Mouse (Mus musculus): ENCODE data around the gene Fau. TPM values are rescaled to one million over a fixed set of nuclear protein-coding genes. Genes with fewer than 3 reads are reported as not detected.

The Fau gene
- polyA plus RNA-seq, 1 experiment: 701 TPM

DNA sequence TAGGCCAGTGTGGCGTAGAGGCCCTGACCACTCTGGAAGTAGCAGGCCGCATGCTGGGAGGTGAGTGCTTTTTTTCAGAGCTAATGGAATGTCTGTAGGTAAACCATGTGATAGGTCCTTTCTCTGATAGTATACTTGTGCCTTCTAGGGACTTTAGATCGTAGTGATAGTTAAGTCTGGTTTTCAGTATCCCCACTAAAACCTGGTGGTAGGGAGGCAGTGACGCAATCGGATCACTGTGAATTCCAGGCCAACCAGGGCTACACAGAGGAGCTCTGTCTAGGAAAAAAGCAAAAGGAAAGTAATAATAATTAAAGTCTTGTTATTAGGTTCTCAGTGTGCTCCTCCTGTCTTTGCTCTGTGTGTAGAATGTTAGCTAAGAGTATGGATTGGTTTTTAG is 869 bp downstream of the Fau start:
- peak overlapping the region; percentile 94 for H3K4me3 ChIP-seq (ENCODE audit: insufficient read depth, low read depth, low read length)
- peak overlapping the region; percentile 89 for H3K27ac ChIP-seq (replicated peaks; ENCODE audit: low read depth, low read length)
- H3K4me1 ChIP-seq (ENCODE audit: control insufficient read depth, insufficient read depth, insufficient read length, low read length): peaks cover 7% of the 10 kb centered on the region

GRCm38 (mm10) chr19:6058966-6059365 is 1.3 kb downstream of the Fau start:
- peak overlapping the region; percentile 94 for H3K4me3 ChIP-seq (ENCODE audit: insufficient read depth, low read depth, low read length)
- peaks cover 7% of the 10 kb centered on the region for H3K4me1 ChIP-seq (ENCODE audit: control insufficient read depth, insufficient read depth, insufficient read length, low read length)
- peak overlapping the region; percentile 3; the same call in 1 of the 2 replicates for H3K27ac ChIP-seq (replicated peaks; ENCODE audit: low read depth, low read length)

GRCm38 (mm10) chr19:6061021-6061533 is 3.4 kb downstream of the Fau start, which contains the start of gene Znhit2:
TSS of gene Znhit2 (plus strand) at chr19:6061192.
- Histone ChIP-seq H3K4me1 (ENCODE audit: control insufficient read depth, insufficient read depth, insufficient read length, low read length) (peaks cover 7% of the 10 kb centered on the region), H3K27ac (replicated peaks; ENCODE audit: low read depth, low read length) (peak within 1 kb of the TSS; percentile 53)

DNA sequence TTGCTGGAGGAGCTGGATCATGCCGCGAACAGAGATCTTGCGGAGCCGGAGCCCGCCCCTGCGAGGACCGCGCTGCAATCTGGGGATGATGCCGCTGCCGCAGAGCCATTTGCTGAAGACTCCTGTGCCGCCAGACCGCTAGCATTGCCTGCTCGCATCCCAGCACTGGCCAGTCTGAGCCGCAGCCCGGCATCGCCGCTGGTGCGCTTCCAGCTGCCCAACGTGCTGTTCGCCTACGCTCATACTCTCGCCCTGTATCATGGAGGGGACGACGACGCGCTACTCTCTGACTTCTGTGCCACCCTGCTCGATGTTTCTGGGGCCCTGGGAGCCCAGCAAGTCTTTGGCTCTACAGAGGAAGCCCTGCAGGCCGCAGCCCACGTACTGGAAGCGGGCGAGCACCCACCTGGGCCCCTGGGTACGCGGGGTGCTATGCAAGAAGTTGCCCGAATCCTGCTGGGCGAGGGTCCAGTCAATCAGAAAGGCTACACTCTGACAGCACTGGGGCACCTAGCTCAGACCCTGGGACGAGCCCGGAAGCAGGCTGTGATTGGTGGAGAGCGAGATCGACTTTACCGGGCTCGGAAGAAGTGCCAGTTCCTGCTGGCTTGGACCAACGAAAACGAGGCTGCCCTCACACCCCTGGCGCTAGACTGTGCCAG is 4.1 kb downstream of the Fau start:
- Histone ChIP-seq H3K4me3 (ENCODE audit: insufficient read depth, low read depth, low read length) (peak overlapping the region; percentile 90), H3K27ac (replicated peaks; ENCODE audit: low read depth, low read length) (0 out of 2 replicates have a peak overlapping the region, but pooled peaks have one; percentile 53), H3K4me1 (ENCODE audit: control insufficient read depth, insufficient read depth, insufficient read length, low read length) (peaks cover 9% of the 10 kb centered on the region)

More at GRCm38 (mm10) chr19:6061021-6061533, 3.4 kb downstream of the Fau start, which contains the start of gene Znhit2:
- peak within 1 kb of the TSS; percentile 90 for H3K4me3 ChIP-seq (ENCODE audit: insufficient read depth, low read depth, low read length)

- Histone ChIP-seq H3K27ac (replicated peaks; ENCODE audit: low read depth, low read length) (no peak overlapping the region), H3K4me1 (ENCODE audit: control insufficient read depth, insufficient read depth, insufficient read length, low read length) (peaks cover 13% of the 10 kb centered on the region), H3K4me3 (ENCODE audit: insufficient read depth, low read depth, low read length) (peak overlapping the region; percentile 90)
These were observed 4.8 kb downstream of the Fau start for GRCm38 (mm10) chr19:6062418-6062817.

DNA sequence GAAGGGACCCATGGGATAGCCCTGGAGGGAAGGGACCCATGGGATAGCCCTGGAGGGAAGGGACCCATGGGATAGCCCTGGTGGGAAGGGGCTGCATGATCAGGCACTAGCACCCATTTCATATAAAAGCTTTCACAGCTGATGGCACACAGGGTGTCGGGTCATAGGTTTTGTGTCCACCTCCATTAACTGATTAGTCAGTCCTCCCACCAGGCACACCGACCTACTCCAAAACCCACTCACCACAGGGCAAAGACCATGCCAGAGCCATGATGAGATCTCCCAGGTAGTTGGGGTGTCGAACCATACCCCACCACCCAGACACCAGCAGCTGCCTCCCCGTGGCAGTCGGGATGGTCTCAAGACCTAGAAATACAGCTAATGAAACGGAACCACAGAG is 5.4 kb downstream of the Fau start:
- H3K27ac ChIP-seq (replicated peaks; ENCODE audit: low read depth, low read length): no peak overlapping the region
- no peak overlapping the region for H3K4me3 ChIP-seq (ENCODE audit: insufficient read depth, low read depth, low read length)
- H3K4me1 ChIP-seq (ENCODE audit: control insufficient read depth, insufficient read depth, insufficient read length, low read length): peaks cover 13% of the 10 kb centered on the region

- no peak overlapping the region for H3K27ac ChIP-seq (replicated peaks; ENCODE audit: low read depth, low read length)
- peak overlapping the region; percentile 58; the same call in 1 of the 2 replicates for H3K4me3 ChIP-seq (ENCODE audit: insufficient read depth, low read depth, low read length)
- H3K4me1 ChIP-seq (ENCODE audit: control insufficient read depth, insufficient read depth, insufficient read length, low read length): peaks cover 13% of the 10 kb centered on the region
These were observed 8.9 kb downstream of the Fau start for GRCm38 (mm10) chr19:6066571-6066970.

DNA sequence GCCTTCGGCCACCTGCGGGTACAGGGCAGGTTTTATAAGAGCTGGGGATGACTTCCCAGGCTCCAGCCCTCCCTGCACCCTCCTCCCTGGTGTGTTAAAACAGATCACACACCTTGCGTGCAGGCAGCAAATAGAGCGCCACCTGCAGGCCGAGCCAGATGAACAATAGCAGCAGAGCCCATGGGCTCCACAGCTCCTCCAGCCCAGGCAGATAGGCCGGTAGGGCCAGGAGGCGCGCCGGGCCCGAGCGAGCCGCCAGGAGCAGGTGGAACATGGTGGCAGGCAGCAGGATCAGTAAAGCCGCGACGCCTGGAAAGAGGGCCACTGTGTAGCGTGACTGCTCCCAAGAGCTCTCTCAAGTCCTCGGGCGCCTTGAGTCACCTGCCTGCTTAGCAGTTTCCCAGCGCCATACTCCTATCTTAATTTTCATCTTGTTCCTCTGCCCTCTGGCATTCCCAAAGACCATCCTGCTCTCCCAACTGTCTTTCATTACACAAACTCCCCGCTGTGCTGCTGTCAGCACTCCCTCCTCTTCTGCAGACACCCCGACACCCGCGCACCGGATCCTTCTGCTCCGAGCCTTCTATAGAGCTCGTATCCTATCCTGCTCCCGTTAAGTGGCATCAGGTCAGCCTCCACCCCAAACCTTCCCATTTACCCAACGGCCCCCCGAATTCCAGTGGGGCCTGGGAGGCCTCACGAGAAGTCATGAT is 9.5 kb downstream of the Fau start:
- peak overlapping the region; percentile 58 for H3K4me3 ChIP-seq (ENCODE audit: insufficient read depth, low read depth, low read length)
- peaks cover 10% of the 10 kb centered on the region for H3K4me1 ChIP-seq (ENCODE audit: control insufficient read depth, insufficient read depth, insufficient read length, low read length)
- H3K27ac ChIP-seq (replicated peaks; ENCODE audit: low read depth, low read length): no peak overlapping the region

GRCm38 (mm10) chr19:6067724-6068415 is 10.2 kb downstream of the Fau start, which contains the start of gene Tm7sf2:
TSS of gene Tm7sf2 (minus strand) at chr19:6068373.
- peak within 1 kb of the TSS; percentile 58 for H3K4me3 ChIP-seq (ENCODE audit: insufficient read depth, low read depth, low read length)
- no peak within 1 kb of the TSS for H3K27ac ChIP-seq (replicated peaks; ENCODE audit: low read depth, low read length)
- H3K4me1 ChIP-seq (ENCODE audit: control insufficient read depth, insufficient read depth, insufficient read length, low read length): peaks cover 6% of the 10 kb centered on the region

- H3K4me1 ChIP-seq (ENCODE audit: control insufficient read depth, insufficient read depth, insufficient read length, low read length): peaks cover 6% of the 10 kb centered on the region; the same call in 1 of the 2 replicates
- no peak overlapping the region for H3K27ac ChIP-seq (replicated peaks; ENCODE audit: low read depth, low read length)
- H3K4me3 ChIP-seq (ENCODE audit: insufficient read depth, low read depth, low read length): no peak overlapping the region
These were observed 11.3 kb downstream of the Fau start for GRCm38 (mm10) chr19:6068951-6069350.

GRCm38 (mm10) chr19:6069851-6070250 is 12.2 kb downstream of the Fau start:
- peaks cover 6% of the 10 kb centered on the region; the same call in 1 of the 2 replicates for H3K4me1 ChIP-seq (ENCODE audit: control insufficient read depth, insufficient read depth, insufficient read length, low read length)
- H3K27ac ChIP-seq (replicated peaks; ENCODE audit: low read depth, low read length): no peak overlapping the region
- no peak overlapping the region for H3K4me3 ChIP-seq (ENCODE audit: insufficient read depth, low read depth, low read length)

DNA sequence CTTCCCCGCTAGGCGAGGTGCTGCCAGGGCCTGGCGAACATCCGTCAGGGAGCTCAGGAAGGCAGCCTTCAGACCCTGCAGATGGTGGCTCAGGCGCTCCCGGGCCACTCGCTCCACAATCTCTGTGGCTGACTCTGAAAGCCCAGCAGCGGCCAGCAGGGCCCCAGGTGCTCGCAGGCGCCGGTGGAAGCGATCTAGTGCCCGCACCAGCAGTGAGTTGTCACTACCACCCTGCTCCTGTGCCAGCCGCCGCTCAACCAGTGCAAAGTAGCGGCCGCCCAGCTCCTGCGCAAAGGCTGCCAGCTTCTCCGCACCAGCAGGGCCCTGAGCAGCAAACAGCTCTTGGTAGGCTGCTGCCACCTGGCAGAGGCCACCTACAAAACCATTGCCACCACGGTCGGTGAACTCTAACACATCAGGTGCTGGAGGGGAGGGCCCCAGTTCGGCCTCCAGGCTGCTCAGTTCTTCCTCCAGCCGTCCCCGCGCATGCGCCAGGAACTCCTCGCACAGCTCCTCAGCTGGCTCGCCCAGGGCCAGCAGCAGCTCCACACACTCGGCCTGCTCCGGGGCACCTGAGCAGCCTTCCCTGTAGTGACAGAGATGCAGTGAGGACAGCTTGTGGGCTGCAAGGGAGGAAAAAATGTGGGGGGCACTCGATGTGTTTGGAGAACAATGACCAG is 13.1 kb downstream of the Fau start:
- Histone ChIP-seq H3K4me3 (ENCODE audit: insufficient read depth, low read depth, low read length) (no peak overlapping the region), H3K4me1 (ENCODE audit: control insufficient read depth, insufficient read depth, insufficient read length, low read length) (peaks cover 6% of the 10 kb centered on the region; the same call in 1 of the 2 replicates), H3K27ac (replicated peaks; ENCODE audit: low read depth, low read length) (no peak overlapping the region)

GRCm38 (mm10) chr19:6071261-6071660 is 13.6 kb downstream of the Fau start:
- peaks cover 9% of the 10 kb centered on the region for H3K4me1 ChIP-seq (ENCODE audit: control insufficient read depth, insufficient read depth, insufficient read length, low read length)

GRCm38 (mm10) chr19:6073889-6074288 is 16.2 kb downstream of the Fau start:
- Histone ChIP-seq H3K27ac (replicated peaks; ENCODE audit: low read depth, low read length) (0 out of 2 replicates have a peak overlapping the region, but pooled peaks have one; percentile 10), H3K4me1 (ENCODE audit: control insufficient read depth, insufficient read depth, insufficient read length, low read length) (peaks cover 4% of the 10 kb centered on the region), H3K4me3 (ENCODE audit: insufficient read depth, low read depth, low read length) (no peak overlapping the region)

More at GRCm38 (mm10) chr19:6071261-6071660, 13.6 kb downstream of the Fau start:
- H3K27ac ChIP-seq (replicated peaks; ENCODE audit: low read depth, low read length): no peak overlapping the region
- no peak overlapping the region for H3K4me3 ChIP-seq (ENCODE audit: insufficient read depth, low read depth, low read length)
